Comparison of ENCODE assay signal across 9 mouse cellular contexts in genomic region chr8:70611849-70612248, GRCm38 (mm10). TPM values are rescaled to one million over a fixed set of nuclear protein-coding genes. Genes with fewer than 3 reads are reported as not detected.
A peak's percentile ranks its signal among the peaks of the same experiment; 100 is the strongest.
DNase-seq lines count a peak whose midpoint lies in the region; ATAC-seq lines count a peak whose summit lies in the region.
"Had no signal": no experiment of that assay in that cellular context is flagged by ENCODE, and none has a peak within 500 bp of the region (broad histone marks: within the 10 kb centered on the region; RNA-seq: fewer than 3 reads in every experiment).

No protein-coding gene starts in this region.

- DNase-seq in layer of hippocampus, adult 11-12 months (ENCODE audit: low spot score): peak; percentile 91
- no peak for DNase-seq in layer of hippocampus, adult 9-10 months (ENCODE audit: low spot score)
- DNase-seq in embryo, embryonic 10 days (ENCODE audit: low spot score): peak; percentile 94
- DNase-seq in gastrocnemius, postnatal 14 days: peak; percentile 84
- peak; percentile 80 for DNase-seq in hindlimb bud, embryonic 11.5 days (ENCODE audit: extremely low spot score, low read depth, low spot score)
- peak; percentile 77 to 84 for DNase-seq in left cerebral cortex, postnatal 36 days (ENCODE audit: low spot score in 2 of 2)
- DNase-seq in right cerebral cortex, postnatal 4 days: peak; percentile 81

- intact Hi-C loops in gastrocnemius, postnatal 14 days (cut with DNase I; ENCODE audit: low total_unique reads): no loop called here
- intact Hi-C loops in left cerebral cortex, postnatal 36 days (cut with DNase I): loop anchor here (5.0 kb wide), 2 partner anchors 90 to 145 kb away; partner anchors contain the start of gene Iqcn

- ATAC-seq in megakaryocyte-erythroid progenitor cell, adult 5-6 weeks (replicated peaks; ENCODE audit: low FRiP score, low TSS enrichment, poor library complexity, severe bottlenecking): peak; percentile 48
- ATAC-seq: Patski had no signal

RNA-seq across cellular contexts. Expression of gene Ssbp4, which starts 3.2 kb away (rescaled TPM):
- total RNA-seq in gastrocnemius, postnatal 14 days (2021): 10 to 100 TPM; 22.9 to 25.7 TPM
- 100 to 1,000 TPM; 257 to 265 TPM for total RNA-seq in left cerebral cortex, postnatal 36 days (2021)
- total RNA-seq in megakaryocyte-erythroid progenitor cell, adult 5-6 weeks (2014; fragmentation: Nextera tagmentation): 39.7 and 83.5 TPM in 2 replicates
- 77.5 and 98.5 TPM in 2 replicates for total RNA-seq in megakaryocyte-erythroid progenitor cell, adult 5-6 weeks (2017)

RNA-seq across cellular contexts. Expression of gene Lrrc25, which starts 4.1 kb away (rescaled TPM):
- under 1 TPM; 0.53 to 0.88 TPM for total RNA-seq in gastrocnemius, postnatal 14 days (2021)
- 1 to 10 TPM in 1 of 2 experiments, under 1 TPM in 1; 0.44 to 1.2 TPM for total RNA-seq in left cerebral cortex, postnatal 36 days (2021)
- 0.37 and 0.69 TPM in 2 replicates for total RNA-seq in megakaryocyte-erythroid progenitor cell, adult 5-6 weeks (2014; fragmentation: Nextera tagmentation)
- 0.15 and 0.61 TPM in 2 replicates for total RNA-seq in megakaryocyte-erythroid progenitor cell, adult 5-6 weeks (2017)

RNA-seq across cellular contexts. Expression of gene Isyna1, which starts 17.7 kb away (rescaled TPM):
- 10 to 100 TPM; 18.7 to 24.7 TPM for total RNA-seq in gastrocnemius, postnatal 14 days (2021)
- 10 to 100 TPM; 47.5 to 53.0 TPM for total RNA-seq in left cerebral cortex, postnatal 36 days (2021)
- 74.1 and 91.0 TPM in 2 replicates for total RNA-seq in megakaryocyte-erythroid progenitor cell, adult 5-6 weeks (2014; fragmentation: Nextera tagmentation)
- total RNA-seq in megakaryocyte-erythroid progenitor cell, adult 5-6 weeks (2017): 36.5 and 51.5 TPM in 2 replicates

RNA-seq across cellular contexts. Expression of gene Gdf15, which starts 20.4 kb away (rescaled TPM):
- total RNA-seq in gastrocnemius, postnatal 14 days (2021): not detected
- total RNA-seq in left cerebral cortex, postnatal 36 days (2021): not detected
- total RNA-seq in megakaryocyte-erythroid progenitor cell, adult 5-6 weeks (2014; fragmentation: Nextera tagmentation): not detected in 2 replicates
- total RNA-seq in megakaryocyte-erythroid progenitor cell, adult 5-6 weeks (2017): not detected in 2 replicates

RNA-seq across cellular contexts. Expression of gene Pgpep1, which starts 48.3 kb away (rescaled TPM):
- total RNA-seq in gastrocnemius, postnatal 14 days (2021): 10 to 100 TPM; 18.2 to 21.6 TPM
- total RNA-seq in left cerebral cortex, postnatal 36 days (2021): 10 to 100 TPM; 11.6 to 17.2 TPM
- total RNA-seq in megakaryocyte-erythroid progenitor cell, adult 5-6 weeks (2014; fragmentation: Nextera tagmentation): 6.3 and 8.8 TPM in 2 replicates
- 4.6 and 5.1 TPM in 2 replicates for total RNA-seq in megakaryocyte-erythroid progenitor cell, adult 5-6 weeks (2017)
